Mouse (Mus musculus) megakaryocyte, embryonic 14.5 days (primary cell): ENCODE measurements around the gene Mrps35. TPM values are rescaled to one million over a fixed set of nuclear protein-coding genes. Genes with fewer than 3 reads are reported as not detected.

ENCODE experiments used
- H3K27me3 ChIP-seq: replicated peaks from 2 replicates; pipeline ENCODE3; 2012; ENCODE audit warnings: inconsistent platforms
- H3K36me3 ChIP-seq: replicated peaks from 2 replicates; pipeline ENCODE3; 2012; ENCODE audit warnings: low read length, inconsistent platforms, mixed read lengths
- H3K4me1 ChIP-seq: 2 replicates; pipeline ENCODE4 v1.6.1; 2012; ENCODE audit warnings: inconsistent platforms
- H3K4me3 ChIP-seq: replicated peaks from 2 replicates; pipeline ENCODE3; 2012; ENCODE audit warnings: moderate library complexity, mild to moderate bottlenecking, inconsistent platforms
- H3K9me3 ChIP-seq: 2 replicates; pipeline ENCODE4 v1.6.1; 2012; ENCODE audit warnings: inconsistent platforms
- FLI1 ChIP-seq: IDR thresholded peaks from 2 replicates; pipeline ENCODE4 v1.6.1; 2012; ENCODE audit warnings: low read length, inconsistent platforms, mixed read lengths
- GATA1 ChIP-seq: IDR thresholded peaks from 3 replicates; pipeline ENCODE4 v1.6.1; 2012; ENCODE audit warnings: mixed read lengths, low read length, inconsistent platforms, borderline replicate concordance
- polyA plus RNA-seq: library from polyadenylated mRNA; stranded (reverse); fragments of >175 nt; gene quantifications from 2 replicates; pipeline ENCODE4 v1.2.3, GENCODE M21; 2012; ENCODE audit warnings: low replicate concordance; ENCODE audit not compliant: insufficient read depth

The Mrps35 gene
- polyA plus RNA-seq, 1 experiment = 7.0 TPM

DNA sequence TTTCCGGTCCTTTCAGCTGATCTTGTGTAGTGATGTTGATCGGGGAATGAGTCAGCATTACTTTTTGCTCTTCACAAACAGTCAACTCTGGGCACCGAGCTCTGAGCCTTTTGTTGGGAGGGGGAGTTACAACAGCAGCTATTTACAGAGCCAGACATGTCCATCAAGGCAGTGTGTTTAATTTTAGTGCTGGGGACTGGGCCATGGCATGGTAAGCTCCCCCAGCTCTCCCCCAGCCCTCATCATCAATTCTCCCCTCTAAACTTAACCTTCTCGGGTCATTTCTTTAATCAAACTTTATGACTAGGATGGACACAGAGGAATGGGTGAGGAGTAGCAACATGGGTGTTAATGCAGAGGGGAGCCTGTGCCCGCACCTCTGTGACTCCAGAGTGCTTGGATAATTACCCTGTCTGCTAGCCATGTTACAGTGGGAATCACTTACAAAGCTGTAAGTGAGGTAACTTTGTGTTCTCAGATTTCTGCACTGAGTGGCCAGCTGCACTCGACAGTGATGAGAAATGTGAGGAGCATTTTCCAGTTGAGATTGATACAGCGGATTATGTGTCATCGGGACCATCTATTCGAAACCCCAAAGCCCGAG lies 12.9 kb downstream of the Mrps35 start:
- peaks cover 97% of the 10 kb centered on the region for H3K36me3 ChIP-seq
- no peaks in the 10 kb centered on the region for H3K27me3 ChIP-seq
- no peak overlapping the region for H3K4me3 ChIP-seq
- H3K9me3 ChIP-seq = no peaks in the 10 kb centered on the region
- no peak for TF ChIP-seq GATA1
- no peak for TF ChIP-seq FLI1
- H3K4me1 ChIP-seq = no peaks in the 10 kb centered on the region; the same call in 1 of the 2 replicates

DNA sequence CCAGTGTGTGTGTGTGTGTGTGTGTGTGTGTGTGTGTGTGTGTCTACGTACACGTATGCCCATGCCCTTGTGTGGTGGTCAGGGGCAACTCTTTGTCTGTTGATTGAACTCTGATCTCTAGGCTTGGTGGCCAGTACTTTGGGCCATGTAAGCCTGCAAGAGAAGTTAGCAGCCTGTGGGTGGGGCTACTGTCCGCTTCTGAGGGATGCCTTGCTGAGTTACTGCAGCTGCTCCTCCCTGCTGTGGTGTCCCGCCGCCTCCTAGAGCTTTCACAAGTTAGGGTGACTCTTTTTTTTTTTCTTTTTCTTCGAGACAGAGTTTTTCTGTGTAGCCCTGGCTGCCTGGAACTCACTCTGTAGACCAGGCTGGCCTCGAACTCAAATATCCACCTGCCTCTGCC lies 16.8 kb downstream of the Mrps35 start:
- H3K4me3 ChIP-seq = no peak overlapping the region
- H3K27me3 ChIP-seq = no peaks in the 10 kb centered on the region
- peaks cover 97% of the 10 kb centered on the region for H3K36me3 ChIP-seq
- TF ChIP-seq FLI1 (no peak), GATA1 (no peak)
- no peaks in the 10 kb centered on the region for H3K9me3 ChIP-seq
- no peaks in the 10 kb centered on the region for H3K4me1 ChIP-seq

DNA sequence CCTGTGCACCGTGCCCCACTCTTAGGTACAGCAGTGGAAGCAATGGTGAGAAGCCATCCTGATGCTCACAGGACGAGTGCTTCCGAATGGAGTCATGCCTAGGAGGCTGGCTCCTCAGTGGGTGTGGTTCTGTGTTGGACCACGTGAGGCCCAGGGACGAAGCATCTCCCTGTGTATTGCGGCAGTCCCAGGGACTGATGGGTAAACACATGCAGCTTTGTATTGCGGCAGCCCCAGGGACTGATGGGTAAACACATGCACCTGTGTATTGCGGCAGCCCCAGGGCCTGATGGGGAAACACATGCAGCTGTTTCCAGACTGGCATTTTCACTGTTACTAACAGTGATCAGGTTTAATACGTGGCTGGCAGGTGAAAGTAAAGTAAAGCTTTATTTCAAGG lies 19.1 kb downstream of the Mrps35 start:
- TF ChIP-seq GATA1 = no peak
- no peak for TF ChIP-seq FLI1
- Histone ChIP-seq H3K9me3 (no peaks in the 10 kb centered on the region), H3K36me3 (peaks cover 91% of the 10 kb centered on the region), H3K4me1 (no peaks in the 10 kb centered on the region), H3K4me3 (no peak overlapping the region), H3K27me3 (no peaks in the 10 kb centered on the region)

DNA sequence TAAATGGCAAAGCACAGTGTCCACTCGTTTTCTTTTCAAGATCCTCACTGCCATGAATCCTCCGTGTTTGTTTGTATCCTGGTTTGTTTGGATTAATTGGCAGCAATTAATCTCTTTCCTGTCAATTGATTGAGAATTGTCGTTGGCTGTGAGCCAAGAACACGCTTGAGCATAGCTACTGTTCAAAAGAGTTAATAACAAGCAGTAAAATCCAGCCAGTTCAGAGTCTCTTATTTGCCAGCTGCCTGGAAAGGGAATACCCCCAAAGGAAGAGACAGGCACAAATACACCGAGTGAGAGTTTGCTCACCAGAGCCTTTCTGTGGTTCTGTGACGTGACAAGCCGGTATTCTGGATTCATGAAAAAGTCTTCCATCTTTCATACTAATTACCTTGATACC lies 19.5 kb downstream of the Mrps35 start:
- Histone ChIP-seq H3K9me3 (no peaks in the 10 kb centered on the region), H3K4me3 (no peak overlapping the region), H3K27me3 (no peaks in the 10 kb centered on the region), H3K4me1 (no peaks in the 10 kb centered on the region), H3K36me3 (peaks cover 91% of the 10 kb centered on the region)
- TF ChIP-seq FLI1 = no peak
- no peak for TF ChIP-seq GATA1

DNA sequence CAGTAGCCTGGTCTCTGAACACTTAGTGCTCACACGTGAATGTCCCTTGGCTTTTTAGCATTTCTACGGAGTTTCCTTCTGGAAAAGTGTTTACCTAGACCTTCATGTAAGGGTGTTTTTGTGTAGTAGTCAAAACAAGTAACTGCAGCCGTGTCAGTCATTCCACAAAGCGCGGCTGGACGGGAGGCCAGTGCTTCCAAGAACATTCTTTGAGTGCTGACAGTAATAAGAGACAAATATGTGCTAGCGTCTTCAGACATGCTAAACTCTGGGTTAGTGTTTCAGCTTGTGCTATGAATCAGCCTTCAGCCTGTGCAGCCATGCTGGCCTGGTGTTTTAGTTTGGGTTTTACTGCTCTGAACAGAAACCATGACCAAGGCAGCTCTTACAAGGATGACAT lies 20.1 kb downstream of the Mrps35 start:
- Histone ChIP-seq H3K27me3 (no peaks in the 10 kb centered on the region), H3K9me3 (no peaks in the 10 kb centered on the region), H3K36me3 (peaks cover 91% of the 10 kb centered on the region), H3K4me1 (no peaks in the 10 kb centered on the region), H3K4me3 (no peak overlapping the region)
- TF ChIP-seq GATA1 (no peak), FLI1 (no peak)

DNA sequence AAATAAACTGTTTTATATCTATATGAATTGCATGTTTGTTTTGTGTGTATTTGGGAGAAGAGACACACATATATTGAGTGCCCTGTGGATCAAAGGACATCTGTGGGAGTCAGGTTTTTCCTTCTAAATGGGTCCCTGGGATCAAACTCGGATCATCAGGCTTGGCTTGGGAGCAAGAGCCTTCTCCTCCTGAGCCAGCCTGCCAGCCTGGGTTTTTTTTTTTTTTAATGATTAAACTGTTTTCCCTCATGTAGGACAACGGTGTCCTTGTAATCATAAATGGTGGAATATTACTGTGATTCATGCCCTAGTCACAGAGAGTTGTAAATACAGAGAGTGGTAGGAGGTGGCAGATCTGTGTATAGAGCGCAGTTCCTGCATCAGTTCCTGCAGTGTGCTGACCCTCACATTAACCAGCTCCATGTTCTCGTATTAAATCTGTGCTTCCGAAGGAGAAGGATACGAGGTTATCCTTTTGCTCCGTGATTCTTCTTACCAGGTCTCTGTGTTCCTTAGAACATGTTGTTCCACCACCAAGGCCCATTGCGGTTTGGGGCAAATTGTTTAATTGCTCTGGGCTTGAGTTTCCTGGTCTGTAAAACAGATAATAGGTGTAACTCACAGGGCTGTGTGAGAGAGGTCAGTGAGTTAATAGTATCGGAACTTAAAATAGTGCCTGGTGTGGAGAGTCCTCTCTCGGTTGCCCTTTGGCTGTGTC lies 21.8 kb downstream of the Mrps35 start:
- Histone ChIP-seq H3K4me1 (no peaks in the 10 kb centered on the region), H3K4me3 (no peak overlapping the region), H3K27me3 (no peaks in the 10 kb centered on the region), H3K9me3 (no peaks in the 10 kb centered on the region), H3K36me3 (peaks cover 87% of the 10 kb centered on the region)
- TF ChIP-seq FLI1 = no peak
- no peak for TF ChIP-seq GATA1

DNA sequence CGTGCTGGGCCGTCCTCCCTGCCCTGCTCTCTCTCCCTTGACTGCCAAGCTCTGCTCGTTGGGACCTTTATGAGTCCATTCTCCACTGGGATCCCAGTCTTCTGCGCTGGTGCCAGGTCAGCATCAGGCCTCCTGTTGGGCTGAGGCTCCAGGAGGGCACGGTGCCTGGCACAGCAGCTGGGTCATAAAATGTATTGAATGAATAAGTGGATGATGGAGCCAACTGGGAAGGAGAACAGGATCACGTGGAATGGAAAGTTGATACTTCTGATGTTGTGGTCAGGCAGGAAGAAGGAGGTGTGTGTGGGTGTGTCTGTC lies 22.3 kb downstream of the Mrps35 start:
- Histone ChIP-seq H3K27me3 (no peaks in the 10 kb centered on the region), H3K4me3 (no peak overlapping the region), H3K9me3 (no peaks in the 10 kb centered on the region), H3K4me1 (no peaks in the 10 kb centered on the region), H3K36me3 (peaks cover 88% of the 10 kb centered on the region)
- TF ChIP-seq FLI1 (no peak), GATA1 (no peak)

DNA sequence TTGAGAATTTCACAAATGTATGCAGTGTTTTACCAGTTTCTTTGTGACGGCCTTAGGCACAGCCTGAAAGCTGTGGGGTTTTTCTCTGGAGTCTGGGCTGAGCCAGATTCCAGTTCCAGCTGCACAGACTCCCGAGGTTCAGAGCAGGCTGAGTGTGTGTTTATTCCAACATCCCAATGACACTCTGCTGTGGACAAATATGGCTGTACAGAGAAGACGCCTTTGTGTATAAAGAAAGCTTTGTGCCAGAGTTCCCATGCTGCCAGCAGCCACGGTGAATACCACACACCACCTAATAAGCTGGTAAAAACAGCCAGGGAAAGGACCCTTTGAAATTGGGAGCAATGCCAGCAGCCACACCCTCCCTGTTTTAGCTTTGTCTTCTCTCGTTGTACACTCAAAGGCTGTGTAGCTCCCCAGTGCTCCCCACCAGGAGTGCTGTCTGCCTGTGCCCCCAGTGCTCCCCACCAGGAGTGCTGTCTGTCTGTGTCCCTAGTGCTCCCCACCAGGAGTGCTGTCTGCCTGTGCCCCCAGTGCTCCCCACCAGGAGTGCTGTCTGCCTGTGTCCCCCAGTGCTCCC lies 33.3 kb downstream of the Mrps35 start:
- no peak for TF ChIP-seq FLI1
- TF ChIP-seq GATA1 = no peak

DNA sequence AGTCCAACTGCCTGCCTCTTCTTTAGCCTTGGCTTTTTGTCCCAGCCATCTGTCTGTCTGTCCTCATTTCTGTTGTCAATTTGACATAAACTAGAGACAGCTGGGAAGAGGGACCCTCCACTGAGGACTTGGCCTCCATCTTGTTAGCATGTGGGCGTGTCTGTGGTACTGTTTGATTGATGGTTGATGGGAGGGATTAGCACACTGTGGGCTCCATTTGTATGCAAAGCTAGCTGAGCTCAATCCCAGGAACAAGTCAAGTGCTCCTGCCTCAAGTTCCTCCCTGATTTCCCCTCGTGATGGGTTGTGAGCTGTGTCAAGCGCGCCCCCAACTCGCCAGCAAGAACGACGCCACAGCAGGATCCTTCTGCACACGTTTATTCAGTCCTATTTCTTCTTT lies 34.3 kb downstream of the Mrps35 start:
- TF ChIP-seq FLI1 (no peak), GATA1 (no peak)
- Histone ChIP-seq H3K4me3 (no peak overlapping the region), H3K9me3 (no peaks in the 10 kb centered on the region), H3K36me3 (peaks cover 34% of the 10 kb centered on the region), H3K27me3 (no peaks in the 10 kb centered on the region), H3K4me1 (peaks cover 15% of the 10 kb centered on the region)

More for the DNA sequence above, 33.3 kb downstream of the Mrps35 start:
- H3K36me3 ChIP-seq = peaks cover 43% of the 10 kb centered on the region
- H3K4me3 ChIP-seq = no peak overlapping the region
- no peaks in the 10 kb centered on the region for H3K9me3 ChIP-seq
- no peaks in the 10 kb centered on the region for H3K27me3 ChIP-seq
- H3K4me1 ChIP-seq = peaks cover 22% of the 10 kb centered on the region

DNA sequence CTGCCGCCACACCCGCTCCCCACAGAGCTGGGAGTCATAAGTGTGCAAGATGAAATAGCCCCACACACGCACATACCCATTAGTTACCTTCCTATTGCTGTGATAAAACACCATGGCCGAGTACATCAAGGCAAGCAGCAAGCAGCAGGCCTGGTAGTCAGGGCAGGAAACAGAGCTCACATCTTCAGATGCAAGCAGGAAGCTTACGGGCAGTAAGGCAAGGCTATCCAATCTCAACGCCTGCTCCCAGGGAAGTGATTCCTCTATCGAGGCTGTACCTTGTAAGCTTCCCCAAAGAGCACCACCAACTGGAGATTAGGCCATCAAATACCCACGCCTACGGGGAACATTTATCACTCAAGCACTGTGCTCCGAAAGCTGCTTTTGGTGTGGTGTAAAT lies 37.4 kb downstream of the Mrps35 start:
- Histone ChIP-seq H3K36me3 (peaks cover 14% of the 10 kb centered on the region), H3K4me3 (no peak overlapping the region), H3K27me3 (no peaks in the 10 kb centered on the region), H3K4me1 (peaks cover 5% of the 10 kb centered on the region), H3K9me3 (no peaks in the 10 kb centered on the region)
- TF ChIP-seq GATA1 = no peak
- no peak for TF ChIP-seq FLI1
